Mouse (Mus musculus): Measurements from ENCODE around the gene Fbxl3.

Gene Fbxl3

DNA sequence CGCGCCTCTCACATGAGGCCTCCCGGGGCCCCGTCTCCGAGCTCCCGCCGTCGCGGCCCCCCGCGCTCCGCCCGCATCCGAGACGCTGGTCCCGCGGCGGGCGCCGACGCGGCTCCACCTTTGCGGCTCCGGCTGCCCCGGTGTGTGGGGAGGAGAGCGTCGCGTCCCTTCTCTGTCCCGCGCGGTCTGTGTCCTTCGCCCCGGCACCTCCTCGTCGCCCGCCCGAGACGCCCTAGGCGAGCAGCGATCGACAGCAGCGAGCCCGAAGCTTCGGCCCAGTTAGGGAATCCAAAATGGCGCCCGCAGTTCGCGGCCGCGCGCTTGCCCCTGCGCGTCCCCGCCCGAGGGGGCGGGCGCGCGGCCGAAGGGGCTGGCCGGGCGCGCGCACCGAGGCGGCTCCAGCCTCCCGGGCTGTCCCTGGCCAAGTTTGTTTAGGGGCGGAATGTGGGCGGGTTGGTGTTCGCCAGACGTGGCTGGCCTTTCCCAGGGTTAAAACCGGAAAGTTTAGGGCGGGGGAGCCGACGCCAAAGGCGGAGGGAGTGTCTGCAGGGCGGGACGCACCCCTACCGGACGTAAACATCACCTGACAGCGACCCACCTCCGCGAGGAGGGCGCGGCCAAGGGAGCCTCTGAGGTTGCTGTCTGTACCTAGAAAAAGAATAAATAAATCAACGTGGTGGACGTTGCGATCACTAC is at the start of gene Fbxl3:
TSS of gene Fbxl3 (minus strand) at position 329 of the 696 bp plus-strand sequence.
- peak; percentile 93 for DNase-seq

DNA sequence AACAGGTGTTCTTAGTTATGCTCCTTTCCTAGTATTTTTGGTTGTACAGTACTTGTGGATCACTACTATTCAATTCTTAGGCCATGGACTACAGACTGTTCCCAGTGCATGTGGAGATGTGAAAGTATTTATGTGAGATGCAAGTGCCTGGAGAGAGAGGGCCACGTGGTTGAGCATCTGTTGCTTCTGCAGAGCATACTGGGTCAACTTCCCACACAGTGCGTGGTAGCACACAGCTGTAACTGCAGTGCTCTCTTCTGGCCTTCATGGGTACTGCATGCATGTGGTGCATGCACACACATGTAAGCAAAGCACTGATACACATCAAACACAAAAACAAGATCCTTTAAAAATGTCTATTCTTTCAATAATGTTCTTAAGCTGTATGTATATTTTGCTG is 32.6 kb upstream of the Fbxl3 start:
- DNase-seq: peak; percentile 49

DNA sequence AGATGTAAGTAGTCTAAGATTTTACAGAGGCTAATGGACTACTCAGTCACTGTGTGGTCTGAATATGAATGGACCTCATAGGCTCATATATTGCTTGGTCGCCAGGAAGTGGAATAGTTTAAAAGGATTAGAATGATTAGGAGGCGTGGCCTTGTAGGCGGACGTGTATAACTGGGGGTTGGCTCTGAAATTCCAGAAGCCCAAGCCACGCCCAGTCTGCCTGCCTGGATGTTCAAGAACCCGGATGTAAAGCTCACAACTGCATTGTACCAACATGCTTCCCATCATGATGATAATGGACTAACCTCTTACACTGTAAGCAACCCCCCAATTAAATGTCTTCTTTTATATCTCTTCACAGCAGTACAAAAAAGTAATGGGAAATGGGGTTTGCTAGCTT is 26.4 kb upstream of the Fbxl3 start:
- no peak for DNase-seq

DNA sequence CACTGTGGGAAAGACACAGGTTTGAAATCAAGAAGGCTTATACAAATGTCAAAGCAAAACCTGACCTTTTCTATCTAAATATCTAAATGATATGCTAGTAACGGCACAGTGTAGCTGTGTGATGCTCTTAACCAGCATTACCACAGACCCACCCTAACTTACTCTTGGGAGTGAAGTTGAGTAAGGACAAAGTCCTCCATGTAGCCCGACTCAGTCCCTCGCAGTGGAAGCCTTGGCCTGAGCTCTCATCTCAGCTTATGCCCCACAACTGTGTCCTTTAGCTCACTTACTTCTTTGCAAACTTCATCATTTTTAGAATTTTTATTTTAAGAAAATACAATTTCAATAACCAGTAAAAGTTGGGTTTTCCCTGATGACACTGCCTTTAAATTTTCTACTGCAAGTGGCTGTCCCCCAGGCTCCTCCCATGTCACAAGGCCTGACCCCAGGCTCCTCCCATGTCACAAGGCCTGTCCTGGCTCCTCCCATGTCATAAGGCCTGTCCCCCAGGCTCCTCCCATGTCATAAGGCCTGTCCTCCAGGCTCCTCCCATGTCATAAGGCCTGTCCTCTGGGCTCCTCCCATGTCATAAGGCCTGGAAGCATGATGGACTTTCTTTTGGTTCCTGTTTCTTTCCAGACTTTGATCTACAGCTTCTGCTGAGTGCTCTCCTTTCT is 15.8 kb upstream of the Fbxl3 start:
- no peak for DNase-seq

DNA sequence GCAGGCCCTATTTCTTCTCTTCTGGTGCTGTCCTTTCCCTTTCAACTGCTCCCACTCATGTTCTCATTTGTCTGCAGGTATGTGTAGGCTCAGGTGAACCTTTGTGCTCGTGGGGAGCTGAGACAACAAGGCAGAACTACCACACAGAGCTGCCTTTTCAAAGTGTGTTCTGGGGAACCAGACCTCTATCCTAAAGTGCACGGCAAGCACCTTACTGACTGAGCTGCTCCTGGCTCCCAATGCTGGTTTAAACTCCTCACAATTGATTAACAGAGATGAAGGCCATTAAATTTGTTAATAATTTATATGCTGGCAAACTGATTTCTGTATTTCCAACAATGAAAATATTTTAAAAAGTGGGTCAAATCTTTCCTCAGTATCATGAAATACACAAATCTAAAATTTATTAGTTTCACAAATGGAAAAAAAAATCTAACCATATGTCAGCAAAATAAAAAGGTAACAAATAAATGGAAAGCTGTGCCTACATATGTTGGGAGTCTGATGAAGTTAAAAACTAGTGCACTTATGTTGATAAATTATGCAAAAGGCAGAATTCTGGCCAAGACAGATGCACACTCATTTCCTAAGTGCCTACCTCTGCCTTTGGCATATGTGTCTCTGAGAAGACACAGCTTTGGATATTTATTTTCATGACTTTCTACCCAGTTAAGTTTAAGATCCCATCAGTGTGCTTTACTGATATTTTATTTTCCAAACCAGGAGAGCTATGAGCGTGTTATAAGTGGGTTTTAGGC is 13.4 kb upstream of the Fbxl3 start:
- DNase-seq: no peak

DNA sequence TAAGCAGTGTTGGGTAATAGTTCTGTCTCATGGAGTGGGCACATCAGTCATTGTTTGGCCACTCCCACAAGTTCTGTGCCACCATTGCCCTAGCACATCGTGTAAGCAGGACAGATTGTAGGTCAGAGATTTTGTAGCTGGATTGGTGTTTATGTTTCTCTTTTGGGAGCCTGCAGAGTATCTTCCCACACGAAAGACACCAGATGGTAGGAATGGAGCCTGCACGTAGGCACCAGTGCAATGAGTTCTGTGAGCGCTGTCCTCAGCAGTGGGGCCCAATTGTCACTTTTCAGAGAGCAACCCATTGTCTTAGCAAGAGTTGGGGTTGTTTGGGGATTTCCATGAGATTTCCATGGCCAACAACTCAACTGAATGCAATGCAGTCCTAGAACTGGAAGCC is 10.6 kb upstream of the Fbxl3 start:
- no peak for DNase-seq

DNA sequence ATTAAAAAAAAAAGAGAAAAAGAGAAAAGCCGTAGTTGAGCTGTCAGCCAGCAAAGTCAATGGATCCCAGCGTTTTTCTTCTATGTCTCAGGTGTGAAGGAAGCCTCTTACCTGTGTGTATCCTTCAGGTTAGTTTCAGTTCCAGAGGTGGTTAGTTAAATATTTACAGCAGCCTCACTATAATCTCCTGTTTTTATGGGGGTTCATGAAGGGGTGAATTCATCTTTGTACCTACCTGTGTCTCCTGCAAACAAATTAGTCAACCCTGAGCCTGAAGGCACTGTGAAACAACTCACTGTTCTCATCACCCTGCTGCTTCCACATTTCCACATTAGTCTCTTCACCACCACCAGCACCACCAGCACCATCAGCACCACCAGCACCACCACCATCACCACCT is 6.9 kb upstream of the Fbxl3 start:
- no peak for DNase-seq

DNA sequence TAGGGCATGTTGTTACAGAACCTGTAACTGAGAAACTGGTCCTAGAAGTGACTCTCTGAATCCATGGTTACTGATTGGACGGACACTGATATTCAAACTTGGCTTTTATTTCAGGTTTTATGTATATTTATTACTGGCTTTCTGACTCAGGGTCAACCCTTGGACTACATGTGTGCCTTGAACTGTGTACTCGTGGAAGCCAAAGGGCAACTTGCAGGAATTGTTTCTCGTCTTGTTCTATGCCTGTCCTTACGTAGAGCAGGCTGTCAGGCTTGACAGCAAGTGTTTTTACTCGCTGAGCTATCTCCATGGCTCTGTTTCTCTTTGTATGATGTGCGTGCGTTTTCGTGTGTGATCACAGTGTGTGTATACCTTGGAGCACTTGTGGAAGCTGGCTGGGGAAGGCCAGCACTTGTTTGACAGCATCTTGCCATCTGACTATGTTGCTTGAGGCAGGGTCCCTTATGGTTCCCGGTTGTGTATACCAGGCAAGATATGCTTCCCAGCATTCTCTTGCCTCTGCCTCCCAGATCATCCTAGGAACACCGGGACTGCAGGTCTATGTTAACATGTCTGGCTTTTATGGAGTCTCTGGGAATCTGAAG is 3.5 kb upstream of the Fbxl3 start:
- DNase-seq: no peak

DNA sequence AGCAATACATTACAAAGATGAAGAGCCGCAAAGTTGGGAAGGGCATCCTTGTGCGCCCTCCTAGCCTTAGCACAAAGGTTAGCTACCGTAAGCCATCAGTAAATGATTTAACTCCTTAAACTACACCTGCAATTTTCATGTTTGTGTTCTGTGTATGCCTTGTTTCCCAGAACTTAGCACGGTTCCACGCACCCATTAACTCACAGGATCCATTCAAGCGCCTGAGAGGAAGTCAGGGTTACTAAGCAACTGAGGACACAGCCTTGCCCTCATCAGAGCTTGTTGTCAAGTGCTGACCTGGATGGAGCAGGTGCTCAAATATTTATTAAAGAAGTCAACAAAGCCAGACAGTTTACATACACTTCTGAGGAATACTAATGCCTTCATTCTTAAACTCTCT is 2.9 kb upstream of the Fbxl3 start:
- DNase-seq: no peak

DNA sequence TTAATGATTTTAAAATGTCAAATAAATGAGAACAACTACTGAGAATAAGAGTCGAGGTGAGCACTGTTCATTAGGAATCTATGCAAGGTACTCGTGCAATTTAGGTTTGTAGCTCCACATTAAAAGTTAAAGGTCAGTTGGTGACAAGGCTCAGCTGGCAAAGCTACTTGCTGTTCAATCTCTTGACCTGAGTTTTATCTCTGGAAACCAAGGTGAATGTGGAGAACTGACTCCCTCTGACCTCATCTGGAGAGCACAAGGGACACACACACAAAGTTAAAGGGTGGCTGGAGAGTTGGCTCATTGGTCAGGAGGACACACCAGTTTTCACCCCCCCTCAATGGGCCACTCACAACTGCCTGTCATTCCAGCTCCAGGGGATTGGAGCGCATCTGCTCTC is 1.8 kb upstream of the Fbxl3 start:
- DNase-seq: no peak

DNA sequence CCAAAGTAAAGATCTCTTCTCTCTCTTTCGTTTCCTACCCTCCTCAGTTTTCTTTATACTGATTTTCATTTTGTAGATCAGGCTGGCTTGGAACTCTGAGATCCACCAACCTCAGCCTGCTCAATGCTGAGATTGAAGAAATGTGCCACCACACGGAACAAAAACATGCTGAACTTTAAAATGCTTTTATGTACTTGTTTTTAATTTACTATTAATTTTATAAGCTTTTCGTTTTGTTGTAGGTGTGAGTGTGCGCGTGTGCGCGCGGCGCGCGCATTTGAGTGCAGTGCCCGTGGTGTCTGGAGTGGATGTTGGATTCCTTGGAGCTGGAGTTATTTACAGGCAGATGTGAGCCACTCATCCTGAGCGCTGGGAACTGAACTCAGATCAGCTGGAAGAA is 930 bp upstream of the Fbxl3 start:
- no peak for DNase-seq

DNA sequence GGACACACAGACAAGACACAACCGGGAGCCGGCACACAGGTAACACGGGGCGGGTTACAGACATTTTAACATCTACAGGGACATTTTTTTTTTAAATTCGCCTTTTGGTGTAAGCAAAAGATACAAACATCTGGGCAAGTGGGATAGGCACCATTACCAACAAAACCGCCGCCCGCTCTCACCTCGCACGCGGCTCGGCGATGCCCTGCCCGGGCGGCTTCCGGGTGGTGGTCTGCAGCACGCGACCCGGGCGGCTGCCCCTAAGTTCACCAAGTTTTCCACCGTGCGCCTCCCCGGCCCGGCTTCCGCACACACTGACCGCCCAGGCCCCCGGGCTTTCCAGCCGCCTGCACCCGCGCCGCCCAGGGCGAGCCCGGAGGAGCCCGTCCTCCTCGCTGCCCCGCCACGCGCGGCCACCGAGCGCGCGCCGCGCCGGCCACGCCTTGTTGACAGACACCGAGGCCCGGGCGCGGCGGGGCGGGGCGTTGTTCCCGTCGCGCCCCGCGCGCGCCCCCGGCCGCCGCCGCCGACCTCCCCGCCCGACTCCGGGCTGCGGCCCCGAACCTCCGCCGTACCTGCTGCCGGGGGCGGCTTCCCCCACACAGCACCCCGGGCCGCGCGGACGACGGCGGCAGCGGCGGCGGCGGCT is 655 bp downstream of the Fbxl3 start:
- peak; percentile 90 for DNase-seq

DNA sequence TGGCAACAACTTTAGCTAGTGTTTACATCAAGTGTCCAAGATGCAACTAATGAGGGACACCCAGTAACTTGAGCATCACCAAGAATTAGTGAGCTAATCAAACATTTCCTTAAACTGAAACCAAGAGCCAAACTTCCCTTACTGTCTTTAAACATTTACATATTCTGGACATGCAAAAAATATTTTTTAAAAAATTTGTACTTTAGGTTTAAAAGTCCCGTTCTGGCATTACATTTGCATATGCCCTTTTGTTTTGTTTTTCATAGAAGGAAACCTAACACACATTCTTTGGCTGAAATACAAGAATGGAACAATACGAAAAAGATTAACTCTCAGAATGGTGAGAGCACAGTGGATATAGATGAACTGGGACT is 1.2 kb downstream of the Fbxl3 start:
- no peak for DNase-seq

DNA sequence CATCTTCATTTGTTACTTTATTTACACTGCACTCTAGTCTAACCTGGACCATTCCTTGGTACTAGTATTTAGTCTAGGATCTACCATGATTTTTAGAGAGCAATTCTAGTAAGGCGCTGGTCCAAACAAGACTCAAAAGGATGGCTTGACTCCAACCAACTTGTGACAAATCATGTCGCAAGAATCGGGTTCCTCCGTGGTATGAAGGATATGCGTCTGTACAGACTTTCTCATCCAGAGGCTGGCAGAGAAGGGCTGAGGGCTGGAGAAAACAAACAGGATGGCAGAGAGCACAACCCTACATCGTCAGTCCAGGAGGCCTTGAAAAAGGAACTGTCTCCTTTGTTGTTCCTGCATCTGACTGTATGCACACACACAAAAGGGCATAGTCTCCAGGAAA is 2.7 kb downstream of the Fbxl3 start:
- peak; percentile 55 for DNase-seq

DNA sequence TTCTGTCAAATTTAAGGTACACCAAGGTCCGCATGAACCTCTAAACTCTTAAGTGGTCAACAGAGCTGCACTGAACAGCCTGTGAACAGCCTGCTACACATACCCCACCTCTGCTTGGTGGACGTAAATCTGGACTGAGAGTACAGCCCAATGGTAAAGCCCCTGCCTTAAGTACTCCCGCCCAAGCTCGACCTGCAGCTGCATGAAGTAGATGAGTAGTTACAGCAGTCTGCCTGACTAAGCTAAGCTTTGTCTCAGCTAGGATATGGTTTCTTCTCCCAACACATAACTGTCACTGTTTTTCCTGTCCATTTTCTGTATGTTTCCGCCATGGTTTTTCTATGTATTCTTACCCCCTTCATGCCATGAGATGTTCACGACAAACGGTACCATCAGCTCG is 3.5 kb downstream of the Fbxl3 start:
- DNase-seq: no peak

DNA sequence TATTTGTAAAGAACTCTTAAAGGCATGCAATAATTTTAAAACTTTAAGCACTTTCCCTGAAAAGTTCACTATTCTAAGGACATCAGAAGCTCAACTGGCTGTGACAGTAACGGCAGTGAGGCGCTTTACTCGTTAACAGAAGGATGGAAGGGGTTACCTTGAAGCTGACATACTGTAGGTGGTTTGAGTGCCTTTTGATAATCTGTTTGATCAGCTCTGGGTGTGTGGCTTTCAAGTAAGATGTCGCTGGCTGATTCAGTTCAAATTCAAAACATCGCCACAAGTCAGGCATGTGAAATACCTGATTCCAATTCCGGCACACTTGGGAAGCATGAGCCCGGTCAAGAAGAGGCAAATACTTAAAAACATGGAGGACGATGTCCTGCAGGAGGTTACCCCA is 4.3 kb downstream of the Fbxl3 start:
- no peak for DNase-seq

DNA sequence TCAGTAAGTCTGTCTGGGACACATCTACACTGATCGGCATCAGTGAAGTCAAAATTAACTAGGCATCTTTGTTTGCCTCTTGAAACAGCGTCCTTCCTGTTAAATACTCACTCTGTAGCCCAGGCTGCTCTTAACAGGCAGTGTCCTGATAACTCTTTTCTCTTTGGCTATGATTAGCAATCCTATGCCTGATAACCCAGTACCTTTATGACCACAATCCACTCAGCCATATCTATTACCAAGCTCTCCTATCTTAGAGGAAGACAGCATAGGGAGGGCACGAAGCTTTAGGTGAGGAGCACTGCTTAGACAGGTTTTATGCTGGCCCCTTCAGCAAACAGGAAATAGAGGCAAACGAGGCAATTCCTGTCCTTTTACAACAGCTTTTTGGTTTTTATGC is 5.7 kb downstream of the Fbxl3 start:
- no peak for DNase-seq

DNA sequence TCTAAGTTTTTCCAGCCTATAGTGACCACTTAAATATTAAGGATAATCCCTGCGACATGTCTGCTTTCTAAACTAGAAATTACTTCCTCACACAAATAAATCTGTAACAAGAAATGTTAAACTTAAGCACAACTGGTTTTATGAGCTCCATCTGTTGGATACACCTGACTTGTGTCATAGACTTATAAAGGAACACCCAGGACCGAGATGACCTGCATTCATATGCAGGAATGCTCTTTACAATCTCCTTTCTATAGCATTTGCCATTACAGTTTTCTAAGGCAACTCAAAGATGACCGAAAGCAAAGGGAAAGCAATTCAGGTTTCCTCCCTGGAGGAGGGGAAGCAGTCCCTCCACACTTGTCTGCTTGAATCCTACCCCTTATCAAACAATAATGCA is 6.1 kb downstream of the Fbxl3 start:
- no peak for DNase-seq

DNA sequence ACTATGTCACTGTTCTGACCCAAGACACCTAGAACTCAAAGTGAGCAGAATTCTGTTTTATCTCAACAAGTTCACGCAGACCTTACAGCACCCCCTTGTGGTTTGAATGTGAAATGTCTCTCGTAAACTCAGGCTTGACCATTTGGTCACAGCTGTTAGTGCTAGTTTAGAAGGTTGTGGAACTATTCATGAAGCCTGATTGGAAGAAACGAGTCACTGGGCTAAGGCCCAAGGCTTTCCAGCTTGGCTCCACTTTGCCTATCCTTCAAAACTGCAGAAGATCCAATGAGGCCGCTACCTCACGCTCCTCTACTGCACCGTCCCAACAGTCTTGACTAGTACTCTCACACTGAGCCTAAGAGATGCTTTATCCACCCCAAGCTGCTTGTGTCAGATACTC is 10.7 kb downstream of the Fbxl3 start:
- DNase-seq: peak; percentile 69

DNA sequence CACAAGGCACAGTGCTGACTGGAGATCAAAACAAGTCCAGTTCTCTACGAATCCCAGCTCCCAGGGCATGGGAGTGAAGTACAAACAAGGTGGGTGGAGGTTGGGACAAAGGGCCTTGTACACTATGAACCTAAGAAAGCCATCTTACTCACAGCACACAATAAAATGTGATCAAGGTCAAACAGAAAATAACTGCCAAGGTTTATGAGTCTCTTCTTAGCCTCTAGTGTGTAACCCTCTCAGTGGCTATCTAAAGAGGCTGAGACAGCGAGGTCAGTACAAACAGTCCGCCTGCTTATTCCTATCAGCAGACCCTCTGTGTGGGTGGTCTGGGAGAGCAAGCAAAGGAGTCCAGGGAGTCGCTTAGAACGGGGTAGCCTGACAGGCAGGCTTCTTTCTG is 11.5 kb downstream of the Fbxl3 start:
- no peak for DNase-seq

DNA sequence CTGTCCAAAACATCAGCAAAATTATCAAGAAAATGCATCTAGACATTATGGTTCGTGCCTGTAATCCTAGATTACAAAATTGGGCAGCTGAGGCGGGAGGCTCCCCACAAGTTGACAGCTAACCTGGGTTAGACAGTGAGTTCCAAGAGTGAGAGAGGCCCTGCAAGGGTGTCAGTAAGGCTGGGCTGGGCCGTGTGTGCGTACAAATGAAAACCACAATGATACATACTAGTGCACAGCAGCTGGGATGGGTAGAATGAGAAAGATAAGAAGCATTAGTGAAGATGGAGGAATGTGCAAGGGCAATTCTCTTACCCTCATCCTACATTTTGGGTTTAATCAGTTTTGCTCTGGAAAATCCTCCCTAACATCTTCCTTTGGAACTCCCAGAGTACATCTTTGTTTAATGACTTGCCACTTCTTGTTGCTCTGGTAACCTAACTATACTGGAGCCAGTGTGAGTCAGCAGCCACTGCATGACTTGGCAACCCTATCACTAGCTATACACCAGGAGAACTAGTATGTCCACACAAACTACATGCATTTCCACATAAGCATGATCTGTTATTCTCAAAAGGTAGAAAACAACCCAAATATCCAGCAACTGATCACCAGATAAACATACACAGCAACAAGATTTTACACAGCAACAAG is 12.6 kb downstream of the Fbxl3 start:
- no peak for DNase-seq

DNA sequence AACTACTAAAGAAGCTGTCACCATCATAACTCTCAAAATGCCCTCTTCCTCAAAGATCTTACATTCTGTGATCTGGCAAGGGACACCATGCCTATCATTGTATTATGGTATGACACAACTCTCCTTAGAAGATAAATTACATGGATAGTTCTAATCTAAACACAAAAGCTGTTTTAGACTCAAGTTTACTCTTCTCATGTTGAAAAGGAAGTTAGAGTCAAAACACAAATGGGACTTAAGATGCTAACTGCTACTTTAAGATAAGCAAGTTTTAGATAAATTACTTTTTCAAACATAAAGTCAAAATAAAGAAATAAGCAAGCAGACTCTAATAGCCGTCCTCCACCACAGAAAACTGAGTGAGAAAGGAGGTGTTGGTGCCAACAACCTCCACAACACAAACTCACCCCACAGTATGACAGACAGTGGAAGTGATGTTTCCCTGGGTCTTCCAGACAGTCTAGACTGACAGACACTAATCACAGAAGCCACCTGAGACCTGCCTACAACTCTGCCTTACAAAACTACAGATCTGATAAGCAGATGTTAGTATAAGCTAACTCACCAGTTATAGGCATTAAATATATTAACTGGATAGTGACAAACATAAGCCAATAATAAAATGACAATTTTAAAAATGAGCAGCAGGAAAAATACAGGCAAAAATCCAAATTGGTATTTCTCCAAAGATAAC is 13.4 kb downstream of the Fbxl3 start:
- no peak for DNase-seq

Measured in lung, postnatal 14 days (tissue).